Mouse (Mus musculus): ENCODE data around the gene Piezo1.

Gene Piezo1

DNA sequence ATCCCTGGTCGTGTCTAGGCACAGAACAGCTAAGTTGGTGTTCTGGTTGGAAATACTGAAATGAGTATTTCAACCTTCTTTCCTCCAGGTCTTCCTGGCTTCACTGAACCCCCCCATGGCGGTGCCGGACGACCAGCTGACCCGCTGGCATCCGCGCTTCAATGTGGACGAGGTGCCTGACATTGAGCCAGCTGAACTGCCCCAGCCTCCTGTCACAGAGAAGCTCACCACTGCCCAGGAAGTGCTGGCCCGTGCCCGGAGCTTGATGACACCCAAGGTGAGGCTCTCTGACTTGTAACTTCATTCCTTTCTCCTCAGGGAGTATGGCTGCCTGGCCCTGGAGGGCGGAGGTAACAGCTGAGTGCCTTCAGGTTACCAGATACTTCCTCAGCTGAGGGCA, 20.0 kb upstream of the Piezo1 start:
- WGBS = 95% methylated on average over 11 of the region's 11 CpGs

GRCm38 (mm10) chr8:122569996-122570395, 18.9 kb upstream of the Piezo1 start:
- 98% methylated on average over 16 of the region's 16 CpGs for WGBS

DNA sequence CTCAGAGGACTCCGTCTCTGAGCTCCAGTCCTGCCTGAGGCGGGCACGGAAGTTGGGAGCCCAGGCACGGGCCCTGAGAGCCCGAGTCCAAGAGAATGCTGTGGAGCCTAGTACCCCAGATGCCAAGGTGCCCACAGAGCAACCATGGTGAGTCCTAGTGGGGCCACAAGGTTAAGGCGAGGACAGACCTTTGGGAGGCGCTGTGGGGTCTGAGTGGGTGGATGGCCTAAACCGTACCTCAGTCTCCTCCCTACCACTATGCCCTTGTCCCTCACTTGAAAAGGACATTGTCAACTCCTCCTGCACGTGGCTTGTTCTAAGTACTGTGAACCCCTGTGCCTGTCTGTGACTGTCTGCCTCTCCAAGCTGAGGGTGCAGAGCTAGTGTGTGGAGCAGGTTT, 18.2 kb upstream of the Piezo1 start:
- WGBS = 79% methylated on average over 9 of the region's 9 CpGs

- 33% methylated on average over 10 of the region's 10 CpGs for WGBS
Measured at GRCm38 (mm10) chr8:122568881-122569309, 17.8 kb upstream of the Piezo1 start.

DNA sequence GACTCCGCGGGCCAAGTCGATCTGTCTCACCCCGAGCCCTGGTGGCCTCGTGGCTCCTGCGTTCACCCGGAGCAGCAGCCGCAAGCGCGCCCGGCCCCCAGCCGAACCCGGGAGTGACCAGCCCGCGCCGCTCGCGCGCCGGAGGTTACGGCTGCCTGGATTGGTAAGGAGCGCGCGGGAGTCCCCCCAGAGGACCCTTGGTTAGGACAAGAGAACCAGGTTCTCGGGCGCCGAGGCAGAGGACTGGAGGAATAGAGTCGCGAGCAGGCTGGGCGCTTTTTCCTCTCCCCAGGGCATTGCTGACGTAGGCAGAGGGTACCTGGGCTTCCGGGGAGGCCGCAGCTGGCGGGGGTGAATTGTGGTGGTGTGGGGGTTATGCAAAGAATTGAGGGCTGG, 17.0 kb upstream of the Piezo1 start:
- WGBS = under 1% methylated on average over 34 of the region's 34 CpGs

DNA sequence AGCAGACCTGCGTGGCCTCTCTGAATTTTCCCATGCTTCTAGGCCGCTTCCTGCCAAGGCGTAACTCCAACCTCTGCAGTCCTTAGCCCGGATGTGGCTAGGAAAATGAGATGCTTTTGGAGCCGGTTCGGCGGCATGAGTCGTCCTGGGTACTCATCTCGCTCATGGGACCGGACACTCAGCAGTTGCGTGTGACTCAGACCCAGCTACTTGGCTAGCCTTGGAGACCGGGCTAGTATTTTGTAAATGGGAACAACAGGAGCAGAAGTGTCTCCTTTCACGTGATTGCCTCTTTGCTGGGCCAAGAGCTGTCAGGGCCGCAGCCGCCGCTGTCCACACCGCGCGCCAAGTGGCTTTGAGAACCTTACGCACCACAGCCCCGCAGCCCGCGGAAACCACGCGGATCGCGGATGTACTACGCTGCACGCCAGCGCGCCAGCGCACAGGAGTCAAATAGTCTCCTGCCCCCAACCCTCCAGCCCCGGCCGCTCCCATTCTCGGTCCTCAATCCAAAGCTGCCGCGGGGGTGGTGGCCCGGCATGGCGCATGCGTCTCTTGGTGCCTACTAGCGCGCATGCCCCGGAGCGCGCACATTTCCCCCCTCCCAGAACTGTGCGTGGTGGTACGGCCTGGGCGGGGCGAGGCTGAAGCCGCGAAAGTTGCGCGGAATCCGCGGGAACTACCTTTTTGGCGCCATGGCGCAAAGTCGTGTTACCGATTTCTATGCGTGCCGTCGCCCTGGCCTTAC, 16.4 kb upstream of the Piezo1 start, which contains the start of gene Cdt1:
TSS of gene Cdt1 (plus strand) at position 655 of the 748 bp plus-strand sequence.
- WGBS = under 1% methylated on average over 62 of the region's 62 CpGs

DNA sequence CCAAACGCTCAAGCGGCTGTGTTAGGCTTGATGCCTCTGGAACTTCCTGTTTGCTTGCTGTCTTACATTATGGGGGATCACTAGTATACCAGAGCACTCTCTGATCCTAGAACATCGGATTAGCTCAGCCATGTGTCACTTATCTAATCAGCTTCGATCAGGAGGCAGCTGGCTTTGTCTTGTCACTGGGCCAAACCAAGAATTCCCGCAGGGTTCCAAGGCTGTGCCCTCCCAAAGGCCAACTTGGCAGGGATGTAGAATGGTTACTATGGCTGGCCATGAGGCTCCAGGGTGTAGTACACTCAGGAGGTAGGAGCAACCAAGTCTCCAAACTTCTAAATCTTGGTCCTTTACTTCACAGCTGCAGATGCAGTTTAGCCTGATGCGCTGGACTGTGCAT, 15.6 kb upstream of the Piezo1 start:
- 21% methylated on average over 6 of the region's 6 CpGs for WGBS

- WGBS = 82% methylated on average over 25 of the region's 25 CpGs
Measured at GRCm38 (mm10) chr8:122564363-122565352, 13.5 kb upstream of the Piezo1 start.

DNA sequence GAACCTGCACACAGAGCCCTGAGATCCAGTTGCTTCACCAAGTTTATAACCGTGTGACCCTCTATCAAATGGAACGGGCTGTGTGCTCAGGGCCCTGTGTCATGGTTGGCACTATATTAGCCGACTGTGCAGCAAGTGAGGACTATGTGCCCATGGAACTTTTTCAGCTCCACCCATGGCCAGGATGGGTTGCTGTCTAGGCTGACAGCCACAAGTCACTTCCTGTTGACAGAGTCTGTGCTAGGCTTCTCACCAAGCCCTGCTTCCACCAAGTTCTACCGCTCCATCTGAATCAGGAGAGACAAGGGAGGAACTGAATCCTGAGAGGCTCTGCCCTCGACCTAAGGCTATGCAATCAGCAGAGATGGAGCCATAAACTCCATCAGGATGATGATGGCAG, 10.1 kb upstream of the Piezo1 start:
- 78% methylated on average over 5 of the region's 5 CpGs for WGBS

GRCm38 (mm10) chr8:122558671-122559349, 7.7 kb upstream of the Piezo1 start:
- WGBS = 29% methylated on average over 12 of the region's 12 CpGs

- 61% methylated on average over 10 of the region's 10 CpGs for WGBS
Measured at GRCm38 (mm10) chr8:122557248-122558038, 6.3 kb upstream of the Piezo1 start.

DNA sequence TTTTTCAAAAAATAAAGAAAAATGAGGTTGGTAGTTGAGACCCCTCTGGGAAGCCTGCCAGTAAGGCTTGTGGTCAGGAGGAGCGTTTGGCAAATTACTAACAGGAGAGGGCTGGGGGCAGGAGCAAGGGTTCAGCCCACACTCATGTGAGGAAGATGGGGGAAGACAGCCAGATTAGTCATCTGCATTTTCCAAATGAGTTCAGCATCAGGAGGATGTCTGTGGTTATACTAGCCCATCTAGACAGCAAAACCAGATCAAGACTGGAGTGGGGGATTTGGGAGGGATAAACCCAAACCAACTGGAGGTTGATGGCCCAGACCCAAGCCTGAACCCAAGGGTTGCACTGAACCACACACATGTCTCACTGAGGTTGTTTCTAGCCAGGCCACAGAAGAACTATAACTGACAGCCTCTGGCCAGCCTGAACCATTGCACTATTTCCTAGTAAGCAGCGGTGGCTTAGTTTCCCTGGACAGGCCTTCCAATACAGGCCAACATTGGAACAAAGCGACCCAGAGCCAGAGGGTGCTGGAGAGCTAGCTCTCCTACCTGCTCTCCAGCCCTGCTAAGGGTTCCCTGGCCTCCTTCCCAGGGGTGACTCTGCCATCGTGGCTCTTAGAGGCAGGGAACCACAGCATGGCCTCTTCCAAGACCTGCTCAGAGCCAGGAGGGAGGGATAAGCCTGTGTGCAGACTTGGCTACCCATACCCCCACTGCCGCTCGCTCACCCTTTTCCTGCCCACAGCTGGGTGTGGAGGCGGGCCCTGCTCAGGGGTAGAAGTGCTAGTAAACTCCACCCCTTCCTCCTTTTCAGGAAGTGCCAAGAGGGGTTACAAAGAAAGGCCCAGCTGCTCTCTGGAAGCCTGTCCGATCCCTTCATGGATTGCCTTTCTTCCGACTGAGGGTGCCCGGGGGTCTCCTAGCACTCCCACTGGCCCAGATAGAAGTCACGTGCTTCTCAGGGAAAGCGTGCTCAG, 5.2 kb upstream of the Piezo1 start:
- 63% methylated on average over 12 of the region's 12 CpGs for WGBS

- WGBS = 37% methylated on average over 6 of the region's 6 CpGs
Measured at GRCm38 (mm10) chr8:122554786-122555185, 3.7 kb upstream of the Piezo1 start.

GRCm38 (mm10) chr8:122550995-122551264, 199 bp downstream of the Piezo1 start:
- under 1% methylated on average over 40 of the region's 43 CpGs for WGBS

DNA sequence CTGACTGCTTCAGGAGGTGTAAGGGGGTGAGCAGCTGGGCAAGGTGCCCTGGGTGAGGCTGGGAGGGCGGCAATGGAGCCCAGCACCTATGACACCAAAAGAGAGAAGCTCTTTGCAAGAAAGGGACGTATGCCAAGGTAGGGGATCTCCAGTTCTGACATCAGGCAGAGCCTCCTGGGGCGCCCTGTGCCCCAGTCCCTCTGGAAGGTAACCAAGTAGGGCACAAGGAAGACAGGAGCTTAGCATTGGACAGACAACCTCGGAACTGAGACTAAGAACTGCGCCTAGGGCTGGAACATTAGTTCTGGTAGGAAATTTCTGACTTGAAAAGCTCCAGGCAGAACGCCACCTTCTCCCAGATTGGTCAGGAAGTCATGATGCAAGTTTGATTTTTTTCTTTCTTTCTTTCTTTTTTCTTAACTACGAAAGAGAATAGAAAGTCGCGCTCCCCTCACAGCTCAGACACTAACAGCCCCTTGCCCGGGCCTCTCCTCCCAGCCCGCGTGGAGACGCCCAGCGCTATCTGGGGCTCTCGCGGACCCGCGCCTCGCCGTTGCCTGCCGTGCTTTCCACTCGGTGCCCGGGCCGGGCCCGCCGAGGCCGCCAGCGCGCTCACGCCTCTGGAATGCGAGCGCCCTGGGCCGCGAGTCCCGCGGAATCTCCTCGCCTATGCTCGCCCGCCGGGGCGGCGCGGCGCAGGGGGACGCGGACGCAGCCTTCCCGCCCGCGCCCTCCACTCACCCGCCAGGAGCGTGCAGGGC, 715 bp downstream of the Piezo1 start:
- WGBS = 6% methylated on average over 52 of the region's 52 CpGs

DNA sequence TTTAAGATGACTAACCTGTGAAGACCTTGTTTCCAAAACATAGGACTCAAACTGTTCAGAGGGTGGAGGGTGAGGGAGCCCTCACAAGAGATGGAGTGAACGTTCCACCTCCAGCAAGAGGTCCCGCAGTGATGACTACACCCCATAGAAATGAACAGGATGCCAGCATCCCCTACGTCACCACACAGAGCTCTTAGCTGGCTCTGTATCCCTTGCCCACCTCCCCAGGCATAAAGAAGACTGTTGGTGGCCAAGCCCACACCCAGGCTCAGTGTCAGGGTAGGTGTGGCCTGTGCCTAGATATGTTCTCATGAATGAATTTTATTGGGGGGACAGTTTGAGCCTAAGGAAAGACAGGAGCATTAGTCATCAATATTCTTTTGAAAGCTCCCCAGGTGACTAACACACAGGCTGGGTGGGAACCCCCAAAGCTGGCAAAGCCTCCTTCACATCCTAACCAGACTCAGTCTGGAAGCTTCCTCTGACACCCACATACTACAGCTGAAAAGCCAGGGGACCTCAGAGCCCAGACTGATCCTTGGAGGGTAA, 2.2 kb downstream of the Piezo1 start:
- WGBS = 65% methylated on average over 3 of the region's 3 CpGs

- 74% methylated on average over 13 of the region's 13 CpGs for WGBS
Measured at GRCm38 (mm10) chr8:122548331-122548730, 2.8 kb downstream of the Piezo1 start.

DNA sequence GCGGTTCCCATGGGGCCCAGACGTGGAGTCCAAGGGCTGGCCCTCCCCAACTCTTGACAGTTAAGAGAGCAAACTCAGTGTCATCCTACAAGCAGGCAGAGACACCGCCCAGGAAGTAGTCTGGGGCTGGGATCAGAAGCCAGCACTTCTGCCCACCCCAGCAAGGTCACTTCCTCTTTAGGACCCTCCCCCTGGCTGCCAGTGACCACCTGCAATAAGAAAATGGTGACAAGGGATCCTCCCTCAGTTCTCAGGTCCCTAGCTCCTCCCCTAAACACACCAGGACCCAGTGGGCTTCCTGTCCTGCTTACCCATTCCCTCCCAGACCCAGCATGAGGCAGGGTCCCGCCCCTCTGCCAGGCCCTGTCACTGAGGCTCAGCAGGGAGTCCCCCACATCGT, 3.3 kb downstream of the Piezo1 start:
- 48% methylated on average over 5 of the region's 5 CpGs for WGBS

GRCm38 (mm10) chr8:122546811-122547453, 4.2 kb downstream of the Piezo1 start:
- WGBS = 65% methylated on average over 24 of the region's 24 CpGs

All from cerebral cortex, adult 2 months (tissue).